Mouse (Mus musculus) G1E (cell line): ENCODE data around the gene Ube2d2b. TPM values are rescaled to one million over a fixed set of nuclear protein-coding genes. Genes with fewer than 3 reads are reported as not detected.

Source experiments
- ATAC-seq: 2 replicates; pipeline ENCODE4 v1.8.0; 2016; ENCODE audit warnings: mild to moderate bottlenecking; ENCODE audit not compliant: insufficient number of reproducible peaks, poor library complexity, low FRiP score, severe bottlenecking; ENCODE audit errors: extremely low read depth
- DNase-seq: peaks from one replicate; pipeline ENCODE4 v3.0.0; 2012; ENCODE audit warnings: low spot score
- H3K27me3 ChIP-seq: 2 replicates; pipeline ENCODE4 v1.6.1; 2012; ENCODE audit warnings: mild to moderate bottlenecking, low read length, inconsistent platforms; ENCODE audit not compliant: insufficient read depth
- H3K36me3 ChIP-seq: replicated peaks from 2 replicates; pipeline ENCODE3; 2012; ENCODE audit warnings: mild to moderate bottlenecking, inconsistent platforms
- H3K4me1 ChIP-seq: 2 replicates; pipeline ENCODE4 v1.6.1; 2012; ENCODE audit warnings: low read depth, low read length, inconsistent platforms, mixed read lengths; ENCODE audit not compliant: insufficient read depth
- H3K4me3 ChIP-seq: 2 replicates; pipeline ENCODE4 v1.5.1; 2012; ENCODE audit warnings: low read depth, mild to moderate bottlenecking, inconsistent platforms, low read length, moderate library complexity, mixed read lengths
- H3K9me3 ChIP-seq: replicated peaks from 2 replicates; pipeline ENCODE4 v1.6.1; 2012; ENCODE audit warnings: inconsistent platforms
- CTCF ChIP-seq: IDR thresholded peaks from 2 replicates; pipeline ENCODE4 v1.5.1; 2012; ENCODE audit warnings: low read depth, low read length, inconsistent platforms, mixed read lengths
- GATA1 ChIP-seq: IDR thresholded peaks from 2 replicates; pipeline ENCODE4 v1.6.1; 2012; ENCODE audit warnings: borderline replicate concordance, low read length, inconsistent platforms, mixed read lengths
- GATA2 ChIP-seq: IDR thresholded peaks from 2 replicates; pipeline ENCODE4 v1.6.1; 2012; ENCODE audit warnings: low read depth, low read length, inconsistent platforms, borderline replicate concordance
- POLR2AphosphoS5 ChIP-seq: IDR thresholded peaks from 2 replicates; pipeline ENCODE4 v1.6.1; 2012; ENCODE audit warnings: low read depth, low read length, inconsistent platforms; ENCODE audit not compliant: insufficient replicate concordance
- TAL1 ChIP-seq: conservative IDR thresholded peaks from 2 replicates; pipeline ENCODE4 v1.6.1; 2012; ENCODE audit warnings: low read depth, low read length, inconsistent platforms, mixed read lengths
- polyA plus RNA-seq: library from polyadenylated mRNA; stranded (reverse); fragments of >175 nt; gene quantifications from 2 replicates; pipeline ENCODE4 v1.2.3, GENCODE M21; 2012
- total RNA-seq, 2 experiments: library from RNA; stranded (forward) in 1 of 2; stranded (reverse) in 1 of 2; fragments of 200-1000 nt in 1 of 2; fragments of >200 nt in 1 of 2; fragmentation: Nextera tagmentation in 1 of 2; gene quantifications; 2 replicates each; pipeline ENCODE4 v1.2.3; 2014 to 2017

Gene Ube2d2b
- total and polyA plus RNA-seq, 3 experiments, result 0.05 TPM; not detected in 2

- H3K4me1 ChIP-seq, result no peaks in the 10 kb centered on the region
- DNase-seq, result no peak
- no peak for ATAC-seq
- no peak overlapping the region for H3K4me3 ChIP-seq
- TF ChIP-seq CTCF, result no peak
- TF ChIP-seq POLR2AphosphoS5, result no peak
- TF ChIP-seq GATA1, result no peak
- TF ChIP-seq TAL1, result no peak
- no peak for TF ChIP-seq GATA2
- H3K36me3 ChIP-seq, result peaks cover 58% of the 10 kb centered on the region
- no peaks in the 10 kb centered on the region for H3K27me3 ChIP-seq
- no peaks in the 10 kb centered on the region for H3K9me3 ChIP-seq
Observed at GRCm38 (mm10) chr5:107793927-107794326, 36.0 kb upstream of the Ube2d2b start.

GRCm38 (mm10) chr5:107798290-107798689, 31.6 kb upstream of the Ube2d2b start:
- no peak for ATAC-seq
- TF ChIP-seq GATA2, result no peak
- no peak for TF ChIP-seq GATA1
- no peak for TF ChIP-seq POLR2AphosphoS5
- TF ChIP-seq TAL1, result no peak
- no peak for TF ChIP-seq CTCF
- H3K36me3 ChIP-seq, result peaks cover 47% of the 10 kb centered on the region

GRCm38 (mm10) chr5:107801234-107801633, 28.7 kb upstream of the Ube2d2b start:
- no peak for ATAC-seq
- H3K4me1 ChIP-seq, result no peaks in the 10 kb centered on the region
- no peaks in the 10 kb centered on the region for H3K27me3 ChIP-seq
- H3K4me3 ChIP-seq, result no peak overlapping the region
- peaks cover 37% of the 10 kb centered on the region for H3K36me3 ChIP-seq
- TF ChIP-seq GATA2 (no peak), POLR2AphosphoS5 (no peak), CTCF (no peak), GATA1 (no peak), TAL1 (no peak)
- no peak for DNase-seq
- no peaks in the 10 kb centered on the region for H3K9me3 ChIP-seq

More at GRCm38 (mm10) chr5:107798290-107798689, 31.6 kb upstream of the Ube2d2b start:
- Histone ChIP-seq H3K4me3 (no peak overlapping the region), H3K4me1 (no peaks in the 10 kb centered on the region), H3K9me3 (no peaks in the 10 kb centered on the region), H3K27me3 (no peaks in the 10 kb centered on the region)
- no peak for DNase-seq

DNA sequence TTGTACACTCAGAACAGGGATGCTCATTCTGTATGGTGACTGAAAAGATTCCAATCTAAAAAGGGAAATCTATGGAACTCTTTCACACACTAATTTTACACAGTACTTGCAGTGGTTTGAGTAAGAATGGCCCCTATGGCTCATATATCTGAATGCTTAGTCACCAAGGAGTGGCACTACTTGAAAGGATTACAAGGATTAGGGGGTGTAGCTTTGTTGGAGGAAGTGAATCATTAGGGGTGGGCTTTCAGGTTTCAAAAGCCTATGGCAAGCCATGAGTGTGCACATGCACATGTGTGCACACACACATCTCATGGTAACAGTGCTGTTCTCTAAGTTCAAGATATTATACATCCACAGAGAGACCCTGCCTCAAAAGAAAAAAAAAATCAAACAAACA, 27.3 kb upstream of the Ube2d2b start:
- no peaks in the 10 kb centered on the region for H3K27me3 ChIP-seq
- no peak for TF ChIP-seq CTCF
- TF ChIP-seq GATA2, result no peak
- TF ChIP-seq GATA1, result no peak
- no peak for TF ChIP-seq POLR2AphosphoS5
- no peak for TF ChIP-seq TAL1
- ATAC-seq (no peak), DNase-seq (no peak)
- H3K9me3 ChIP-seq, result no peaks in the 10 kb centered on the region
- H3K4me3 ChIP-seq, result no peak overlapping the region
- H3K36me3 ChIP-seq, result peaks cover 32% of the 10 kb centered on the region
- no peaks in the 10 kb centered on the region for H3K4me1 ChIP-seq

- ATAC-seq (no peak), DNase-seq (no peak)
- Histone ChIP-seq H3K4me1 (no peaks in the 10 kb centered on the region), H3K4me3 (no peak overlapping the region), H3K9me3 (no peaks in the 10 kb centered on the region), H3K27me3 (no peaks in the 10 kb centered on the region), H3K36me3 (peaks cover 33% of the 10 kb centered on the region)
- TF ChIP-seq GATA1 (no peak), TAL1 (no peak), POLR2AphosphoS5 (no peak), GATA2 (no peak), CTCF (no peak)
Observed at GRCm38 (mm10) chr5:107807496-107807895, 22.4 kb upstream of the Ube2d2b start.

- H3K27me3 ChIP-seq, result no peaks in the 10 kb centered on the region
- H3K4me1 ChIP-seq, result no peaks in the 10 kb centered on the region
- ATAC-seq (no peak), DNase-seq (no peak)
- H3K4me3 ChIP-seq, result no peak overlapping the region
- peaks cover 57% of the 10 kb centered on the region for H3K36me3 ChIP-seq
- H3K9me3 ChIP-seq, result no peaks in the 10 kb centered on the region
- no peak for TF ChIP-seq CTCF
- TF ChIP-seq GATA2, result no peak
- no peak for TF ChIP-seq GATA1
- TF ChIP-seq POLR2AphosphoS5, result no peak
- no peak for TF ChIP-seq TAL1
Observed at GRCm38 (mm10) chr5:107814651-107815050, 15.2 kb upstream of the Ube2d2b start.

DNA sequence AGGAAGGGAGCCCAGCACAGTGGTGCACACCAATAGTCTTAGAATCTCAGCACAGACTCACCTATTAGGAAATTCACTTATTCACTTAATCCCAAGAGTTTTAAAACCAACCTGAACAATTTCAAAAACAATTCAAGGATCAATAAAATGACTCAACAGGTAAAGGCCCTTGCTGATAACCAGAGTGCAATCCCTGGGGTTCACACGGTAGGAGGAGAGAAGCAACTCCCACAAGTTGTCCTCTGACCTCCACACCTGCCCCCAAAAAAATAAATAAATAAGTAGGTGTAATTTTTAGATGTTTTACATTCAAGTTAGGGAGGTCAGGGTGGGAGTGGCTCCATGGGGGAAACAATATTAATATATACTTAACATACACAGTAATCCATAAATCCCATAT, 7.4 kb upstream of the Ube2d2b start:
- TF ChIP-seq GATA2 (no peak), GATA1 (no peak), TAL1 (no peak), POLR2AphosphoS5 (no peak), CTCF (no peak)
- Histone ChIP-seq H3K4me1 (peaks cover 6% of the 10 kb centered on the region; the same call in 1 of the 2 replicates), H3K27me3 (no peaks in the 10 kb centered on the region), H3K9me3 (no peaks in the 10 kb centered on the region), H3K4me3 (no peak overlapping the region), H3K36me3 (peaks cover 20% of the 10 kb centered on the region)
- ATAC-seq (no peak), DNase-seq (no peak)
